Mouse (Mus musculus) intestine, postnatal 0 days (tissue): Measurements from ENCODE around the gene Triobp. TPM values are rescaled to one million over a fixed set of nuclear protein-coding genes. Genes with fewer than 3 reads are reported as not detected.
A peak's percentile ranks its signal among the peaks of the same experiment; 100 is the strongest.

ENCODE experiments used
- ATAC-seq: fragments of 200-750 bp; cut with Nextera tagmentation; 2 replicates; pipeline ENCODE4 v1.8.0; 2017; ENCODE audit warnings: mild to moderate bottlenecking, moderate TSS enrichment, moderate library complexity
- H3K27ac ChIP-seq: fragments of 300-500 bp; sonication (generic); 2 replicates; pipeline ENCODE4 v1.5.1; 2014; ENCODE audit warnings: mild to moderate bottlenecking, low read depth, low read length, moderate library complexity
- H3K27me3 ChIP-seq: fragments of 300-500 bp; sonication (generic); replicated peaks from 2 replicates; pipeline ENCODE4 v1.6.1; 2014; ENCODE audit warnings: low read length, mixed read lengths; ENCODE audit not compliant: control insufficient read depth, insufficient read depth
- H3K36me3 ChIP-seq: fragments of 300-500 bp; sonication (generic); 2 replicates; pipeline ENCODE4 v1.6.1; 2014; ENCODE audit warnings: mild to moderate bottlenecking, moderate library complexity; ENCODE audit not compliant: control insufficient read depth, insufficient read depth
- H3K4me1 ChIP-seq: fragments of 300-500 bp; sonication (generic); replicated peaks from 2 replicates; pipeline ENCODE4 v1.6.1; 2014; ENCODE audit warnings: antibody characterized with exemption, low read length, mixed read lengths; ENCODE audit not compliant: control insufficient read depth, insufficient read depth
- H3K4me2 ChIP-seq: fragments of 300-500 bp; sonication (generic); replicated peaks from 2 replicates; pipeline ENCODE4 v1.6.1; 2014; ENCODE audit warnings: low read depth, mild to moderate bottlenecking, moderate library complexity
- H3K4me3 ChIP-seq: fragments of 300-500 bp; sonication (generic); 2 replicates; pipeline ENCODE4 v1.5.1; 2014; ENCODE audit warnings: low read depth, low read length
- H3K9ac ChIP-seq: fragments of 300-500 bp; sonication (generic); 2 replicates; pipeline ENCODE4 v1.6.1; 2014; ENCODE audit warnings: mild to moderate bottlenecking, low read depth, low read length
- H3K9me3 ChIP-seq: fragments of 300-500 bp; sonication (generic); 2 replicates; pipeline ENCODE4 v1.6.1; 2016; ENCODE audit warnings: mixed run types; ENCODE audit not compliant: control insufficient read depth
- CTCF ChIP-seq: sonication (generic); IDR thresholded peaks from 2 replicates; pipeline ENCODE4 v1.5.1; 2016; ENCODE audit warnings: low read depth, mild to moderate bottlenecking, control low read depth, antibody characterized with exemption, moderate library complexity
- WGBS: fragments of 180-500 bp; shearing (Covaris S2); extraction: QIAGEN DNeasy Blood & Tissue Kit; methylation state at CpG from one replicate; pipeline ENCODE4 v1.1.7; 2014; 5-methylcytosine and 5-hydroxymethylcytosine counted together
- polyA plus RNA-seq: library from polyadenylated mRNA; unstranded; fragments of >200 nt; fragmentation: Nextera tagmentation; extraction: Ambion mirVana; gene quantifications from 2 replicates; pipeline ENCODE4 v1.2.1, GENCODE M21; 2015

Triobp gene
- polyA plus RNA-seq, 1 experiment from 2014 or later: 39.4 TPM

DNA sequence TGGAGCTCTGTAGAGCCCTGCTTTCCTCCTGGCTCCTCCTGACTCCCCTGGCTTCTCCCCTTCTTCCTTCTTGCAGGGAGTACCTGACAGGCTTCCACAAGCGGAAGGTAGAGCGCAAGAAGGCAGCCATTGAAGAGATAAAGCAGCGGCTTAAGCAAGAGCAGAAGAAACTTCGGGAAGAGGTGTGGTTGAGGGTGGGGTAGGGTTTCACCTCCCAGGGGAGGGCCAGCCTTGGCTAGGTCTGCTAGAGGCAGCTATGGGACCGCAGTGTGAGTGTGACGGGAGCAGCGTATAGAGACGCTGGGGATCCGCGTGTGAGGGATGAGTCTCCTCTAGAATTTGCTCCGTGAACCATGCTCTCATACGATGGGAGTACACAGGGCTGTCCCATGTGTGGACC, 11.1 kb upstream of the Triobp start:
- peaks cover 40% of the 10 kb centered on the region for H3K36me3 ChIP-seq
- H3K4me3 ChIP-seq: no peak overlapping the region
- no peaks in the 10 kb centered on the region for H3K27me3 ChIP-seq
- H3K4me1 ChIP-seq: no peaks in the 10 kb centered on the region
- no peak for TF ChIP-seq CTCF
- no peak overlapping the region for H3K4me2 ChIP-seq
- no peaks in the 10 kb centered on the region for H3K9me3 ChIP-seq
- ATAC-seq: no peak
- H3K27ac ChIP-seq: no peak overlapping the region
- WGBS: 85% methylated on average over 12 of the region's 12 CpGs
- H3K9ac ChIP-seq: no peak overlapping the region

DNA sequence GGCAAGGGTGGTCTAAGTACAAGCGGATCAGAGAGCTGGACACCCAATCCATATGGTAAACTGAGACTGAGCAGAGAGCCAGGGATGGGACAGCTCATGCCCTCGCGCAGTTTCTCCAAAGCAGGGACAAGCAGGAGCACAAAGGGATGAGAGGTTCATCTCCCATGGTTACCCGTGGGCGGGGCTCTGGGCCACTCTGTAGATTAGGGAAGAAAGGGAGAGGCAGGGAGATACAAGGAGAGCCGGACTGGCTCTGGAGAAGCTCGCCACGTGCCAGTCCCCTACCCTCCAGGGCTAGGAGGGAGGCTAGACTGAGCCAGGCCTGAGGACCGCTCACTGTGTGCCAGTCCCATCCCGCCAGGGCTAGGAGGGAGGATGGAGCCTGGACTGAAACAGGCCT, 10.2 kb upstream of the Triobp start:
- ATAC-seq: no peak
- no peak for TF ChIP-seq CTCF
- H3K4me1 ChIP-seq: no peaks in the 10 kb centered on the region
- peaks cover 40% of the 10 kb centered on the region for H3K36me3 ChIP-seq
- H3K9me3 ChIP-seq: no peaks in the 10 kb centered on the region
- no peak overlapping the region for H3K4me3 ChIP-seq
- WGBS: 85% methylated on average over 10 of the region's 10 CpGs
- no peak overlapping the region for H3K9ac ChIP-seq
- H3K27me3 ChIP-seq: no peaks in the 10 kb centered on the region
- no peak overlapping the region for H3K27ac ChIP-seq
- H3K4me2 ChIP-seq: no peak overlapping the region

DNA sequence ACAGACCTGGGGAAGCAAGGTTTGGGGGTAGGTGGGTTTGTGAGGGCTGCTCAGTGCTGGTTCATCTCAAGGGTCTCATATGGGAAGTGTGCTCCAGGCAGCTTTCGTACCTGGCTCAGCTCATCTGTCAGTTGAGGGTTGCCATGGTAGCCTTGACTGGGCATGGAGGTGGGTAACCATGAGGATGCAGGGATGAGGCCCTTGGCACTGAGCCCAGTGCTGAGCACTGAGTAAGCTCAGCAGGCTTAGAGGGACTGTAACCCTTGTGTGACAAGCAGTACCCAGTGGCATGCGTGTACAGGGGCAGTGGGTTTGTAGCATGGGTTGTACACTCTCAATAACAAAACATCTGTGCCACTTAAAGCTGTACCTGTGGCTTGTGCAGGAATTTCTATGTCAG, 9.6 kb upstream of the Triobp start:
- H3K27ac ChIP-seq: no peak overlapping the region
- 93% methylated on average over 2 of the region's 2 CpGs for WGBS
- H3K4me3 ChIP-seq: no peak overlapping the region
- TF ChIP-seq CTCF: no peak
- peaks cover 40% of the 10 kb centered on the region for H3K36me3 ChIP-seq
- no peaks in the 10 kb centered on the region for H3K4me1 ChIP-seq
- no peaks in the 10 kb centered on the region for H3K27me3 ChIP-seq
- no peak overlapping the region for H3K4me2 ChIP-seq
- ATAC-seq: no peak
- no peaks in the 10 kb centered on the region for H3K9me3 ChIP-seq
- H3K9ac ChIP-seq: no peak overlapping the region

GRCm38 (mm10) chr15:78940325-78940724, 7.2 kb upstream of the Triobp start:
- Histone ChIP-seq H3K4me1 (no peaks in the 10 kb centered on the region), H3K4me2 (no peak overlapping the region), H3K27me3 (no peaks in the 10 kb centered on the region), H3K27ac (no peak overlapping the region), H3K9me3 (no peaks in the 10 kb centered on the region), H3K4me3 (no peak overlapping the region), H3K36me3 (peaks cover 40% of the 10 kb centered on the region), H3K9ac (no peak overlapping the region)
- no peak for ATAC-seq
- no peak for TF ChIP-seq CTCF
- 92% methylated on average over 13 of the region's 13 CpGs for WGBS

- H3K4me1 ChIP-seq: no peaks in the 10 kb centered on the region
- H3K4me2 ChIP-seq: peak overlapping the region; percentile 63
- no peak overlapping the region for H3K27ac ChIP-seq
- peak; percentile 37 for ATAC-seq
- 2% methylated on average over 9 of the region's 9 CpGs for WGBS
- no peaks in the 10 kb centered on the region; the same call in 1 of the 2 replicates for H3K27me3 ChIP-seq
- no peaks in the 10 kb centered on the region for H3K9me3 ChIP-seq
- H3K4me3 ChIP-seq: peak overlapping the region; percentile 27
- peaks cover 33% of the 10 kb centered on the region for H3K36me3 ChIP-seq
- no peak overlapping the region for H3K9ac ChIP-seq
- peak; percentile 82 for TF ChIP-seq CTCF
These were observed 4.9 kb upstream of the Triobp start for GRCm38 (mm10) chr15:78942663-78943062.

DNA sequence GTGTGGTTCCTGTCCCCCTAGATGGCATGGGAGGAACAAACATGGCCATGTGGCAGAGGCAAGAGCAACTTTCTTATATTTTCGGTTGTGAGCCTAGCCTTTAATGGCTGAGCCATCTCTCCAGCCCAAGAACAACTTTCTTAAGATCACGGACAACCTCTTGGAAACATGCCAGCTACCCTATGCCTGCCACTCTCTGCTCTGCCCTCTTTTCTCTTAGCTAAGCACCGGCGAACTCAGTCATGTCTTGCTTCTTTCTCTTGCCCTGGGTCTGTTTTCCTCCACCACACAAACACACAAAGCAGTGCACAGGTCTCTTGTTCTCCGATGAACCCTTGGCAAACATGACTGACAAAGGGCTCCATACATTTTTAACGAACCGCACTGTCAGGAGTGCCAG, 1.3 kb upstream of the Triobp start:
- WGBS: 83% methylated on average over 7 of the region's 7 CpGs
- Histone ChIP-seq H3K4me3 (no peak overlapping the region), H3K9me3 (no peaks in the 10 kb centered on the region), H3K4me2 (no peak overlapping the region), H3K36me3 (no peaks in the 10 kb centered on the region), H3K9ac (no peak overlapping the region), H3K27me3 (peaks cover 5% of the 10 kb centered on the region; the same call in 1 of the 2 replicates), H3K27ac (no peak overlapping the region), H3K4me1 (no peaks in the 10 kb centered on the region)
- TF ChIP-seq CTCF: no peak
- no peak for ATAC-seq

GRCm38 (mm10) chr15:78948152-78948725, 715 bp downstream of the Triobp start:
- peak overlapping the region; percentile 23 for H3K4me3 ChIP-seq
- peak overlapping the region; percentile 68 for H3K4me2 ChIP-seq
- H3K9me3 ChIP-seq: no peaks in the 10 kb centered on the region
- WGBS: 9% methylated on average over 11 of the region's 11 CpGs
- TF ChIP-seq CTCF: no peak
- H3K27ac ChIP-seq: no peak overlapping the region
- H3K4me1 ChIP-seq: no peaks in the 10 kb centered on the region
- no peak for ATAC-seq
- peak overlapping the region; percentile 31; the same call in 1 of the 2 replicates for H3K9ac ChIP-seq
- H3K27me3 ChIP-seq: peaks cover 5% of the 10 kb centered on the region; the same call in 1 of the 2 replicates
- no peaks in the 10 kb centered on the region for H3K36me3 ChIP-seq
